Mouse (Mus musculus): ENCODE measurements around the gene Lilr4b. TPM values are rescaled to one million over a fixed set of nuclear protein-coding genes. Genes with fewer than 3 reads are reported as not detected.

Gene Lilr4b
- total RNA-seq, 1 experiment from 2014 or later, result 591 TPM

Other genes starting within 250 kb of the Lilr4b start
- gene Gm49339, start within 50 bp of the Lilr4b start, total RNA-seq (2017), result 2.7 to 11.9 TPM (median 5.7 TPM) in 3 replicates
- 685 to 820 TPM (median 696 TPM) in 3 replicates for gene Lilrb4a, start 10.3 kb downstream of the Lilr4b start, total RNA-seq (2017)
- not detected in 3 replicates for gene Fam162b, start 109.9 kb downstream of the Lilr4b start, total RNA-seq (2017)
- not detected in 3 replicates for gene Gprc6a, start 150.8 kb downstream of the Lilr4b start, total RNA-seq (2017)
- 0.39 TPM in 1 of 3 replicates, not detected in the others for gene Rfx6, start 197.1 kb downstream of the Lilr4b start, total RNA-seq (2017)